Mouse (Mus musculus): ENCODE measurements around the gene Arl6ip6. TPM values are rescaled to one million over a fixed set of nuclear protein-coding genes. Genes with fewer than 3 reads are reported as not detected.

Gene Arl6ip6
- total RNA-seq, 2 experiments from 2014 or later: 30.3 to 35.1 TPM

Other genes starting within 250 kb of the Arl6ip6 start
- gene Prpf40a, start 442 bp upstream of the Arl6ip6 start, total RNA-seq (2021): 10 to 100 TPM; 67.2 to 67.8 TPM

All from adrenal gland, postnatal 10 days (tissue).